Mouse (Mus musculus) gastrocnemius, adult 2 months (tissue): ENCODE measurements around the gene Nags. TPM values are rescaled to one million over a fixed set of nuclear protein-coding genes. Genes with fewer than 3 reads are reported as not detected.

Experiments
- DNase-seq: peaks from one replicate; pipeline ENCODE4 v3.0.0; 2022
- H3K27ac ChIP-seq: fragments of 200-600 bp; 2 replicates; pipeline ENCODE4 v1.8.1; 2022; ENCODE audit warnings: mild to moderate bottlenecking
- H3K4me3 ChIP-seq: fragments of 200-600 bp; 2 replicates; pipeline ENCODE4 v1.8.1; 2022; ENCODE audit warnings: mild to moderate bottlenecking, moderate library complexity
- CTCF ChIP-seq: fragments of 200-600 bp; IDR thresholded peaks from 2 replicates; pipeline ENCODE4 v1.8.1; 2022; ENCODE audit warnings: antibody characterized with exemption, mild to moderate bottlenecking, moderate library complexity
- intact Hi-C: fragments of 180-260 bp; cut with DNase I; formaldehyde crosslinking; loops from one replicate; pipeline ENCODE4 v1.15.1; 2025
- long read RNA-seq, 2 experiments: library from polyadenylated mRNA; stranded (forward); transcript quantifications; one replicate each; pipeline ENCODE4 v2.0.0; 2021
- total RNA-seq, 2 experiments: library from RNA; stranded (reverse); gene quantifications; 2 replicates each; pipeline ENCODE4 v1.2.3; 2021

Gene Nags
- not detected for total RNA-seq
- long read RNA-seq, experiment 1 = 0 reads
- long read RNA-seq, experiment 2 = 0 reads

DNA sequence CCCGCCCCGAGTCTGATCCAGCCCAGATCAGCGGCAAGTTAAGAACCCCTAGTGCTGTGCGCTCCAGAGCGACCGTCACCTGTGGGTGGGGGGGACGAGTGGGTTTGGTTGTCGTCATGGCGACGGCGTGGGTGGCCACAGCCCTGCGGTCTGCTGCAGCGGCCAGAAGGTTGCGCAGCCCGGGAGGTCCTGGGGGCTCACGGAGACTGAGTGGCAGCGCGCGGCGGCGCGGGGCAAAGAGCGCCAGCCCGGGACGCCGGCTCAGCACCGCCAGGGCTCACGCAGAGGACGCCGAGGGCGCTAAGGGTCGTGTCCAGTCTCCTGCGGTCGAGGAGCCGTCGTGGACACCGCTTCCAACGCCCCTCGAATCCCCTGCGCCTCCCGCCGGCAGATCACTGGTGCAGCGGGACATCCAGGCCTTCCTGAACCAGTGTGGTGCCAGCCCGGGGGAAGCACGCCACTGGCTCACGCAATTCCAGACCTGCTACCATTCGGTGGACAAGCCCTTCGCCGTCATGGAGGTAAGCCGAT is at the start of gene Nags:
Gene Nags (plus strand): TSS at position 43 of the 531 bp plus-strand sequence.
- Histone ChIP-seq H3K27ac (no peak within 1 kb of the TSS), H3K4me3 (peak within 1 kb of the TSS; percentile 55)
- no peak for TF ChIP-seq CTCF
- DNase-seq = no peak
- intact Hi-C loops = no loop called here

DNA sequence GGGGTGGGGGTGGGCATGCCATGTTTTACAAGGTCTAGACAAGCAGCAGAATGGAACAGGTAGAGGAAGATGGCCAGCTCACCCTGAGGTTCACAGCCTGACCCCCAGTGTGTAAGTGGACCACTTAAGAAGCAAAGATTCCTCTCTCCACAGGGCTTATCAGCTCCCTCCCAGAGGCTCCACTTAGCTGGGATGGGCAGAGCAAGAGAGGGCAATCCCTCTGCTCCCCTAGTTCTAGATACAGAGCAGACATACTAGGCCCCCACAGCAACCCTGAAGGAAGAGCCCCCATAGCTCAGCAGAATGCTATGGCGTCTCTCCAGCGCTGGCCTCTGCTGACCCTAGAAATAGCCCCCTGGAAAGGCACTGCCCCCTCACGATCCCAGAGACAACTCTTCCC is 49.6 kb upstream of the Nags start:
- TF ChIP-seq CTCF = no peak
- no peak overlapping the region for H3K27ac ChIP-seq
- DNase-seq = no peak
- intact Hi-C loops = no loop called here
- H3K4me3 ChIP-seq = no peak overlapping the region

DNA sequence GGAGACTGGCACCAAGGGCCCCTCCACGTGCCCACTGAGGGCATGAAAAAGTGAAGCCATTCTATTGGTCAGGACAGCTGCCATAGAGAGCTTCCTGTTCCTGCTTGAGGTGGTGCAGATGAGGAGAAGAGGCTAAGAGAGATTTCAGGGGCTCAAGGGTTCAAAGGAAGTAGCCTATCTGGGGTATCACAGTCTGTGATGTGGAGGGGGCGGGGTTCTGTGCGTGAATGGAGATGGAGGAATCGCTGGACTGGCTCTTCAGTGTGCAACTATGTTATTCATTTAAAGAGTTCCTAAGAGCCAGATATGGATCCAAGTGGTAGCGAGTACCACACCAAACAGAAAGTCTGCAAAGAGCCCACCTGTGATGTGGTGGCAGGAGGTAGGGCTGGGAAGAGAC is 48.9 kb upstream of the Nags start:
- Histone ChIP-seq H3K4me3 (no peak overlapping the region), H3K27ac (no peak overlapping the region)
- DNase-seq = no peak
- intact Hi-C loops = no loop called here
- no peak for TF ChIP-seq CTCF

DNA sequence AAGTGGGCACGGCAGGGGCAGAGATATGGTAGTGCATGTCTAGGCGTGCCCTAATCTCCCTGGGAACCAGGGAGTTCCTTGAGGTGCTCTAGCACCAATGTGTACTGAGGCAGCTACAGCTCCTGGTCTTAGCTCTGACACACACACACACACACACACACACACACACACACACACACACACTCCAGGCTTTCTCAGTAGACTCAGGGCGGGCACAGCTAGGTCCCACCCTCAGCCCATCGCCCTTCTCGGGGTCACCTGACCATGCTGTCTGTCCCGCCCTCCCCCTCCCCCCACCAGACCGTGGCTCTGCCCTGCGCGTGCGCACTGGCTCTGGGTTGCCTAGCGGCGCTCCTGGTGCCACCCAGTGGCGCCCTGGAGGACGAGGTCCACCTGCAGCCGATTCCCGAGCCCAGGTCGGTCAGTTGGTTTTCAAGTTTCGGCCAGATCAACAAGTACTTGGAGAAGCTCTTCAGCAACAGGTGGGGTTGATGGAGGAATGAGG is 48.4 kb upstream of the Nags start:
- TF ChIP-seq CTCF = peak; percentile 55
- DNase-seq = peak; percentile 82
- Histone ChIP-seq H3K27ac (no peak overlapping the region), H3K4me3 (no peak overlapping the region)
- intact Hi-C loops = no loop called here

DNA sequence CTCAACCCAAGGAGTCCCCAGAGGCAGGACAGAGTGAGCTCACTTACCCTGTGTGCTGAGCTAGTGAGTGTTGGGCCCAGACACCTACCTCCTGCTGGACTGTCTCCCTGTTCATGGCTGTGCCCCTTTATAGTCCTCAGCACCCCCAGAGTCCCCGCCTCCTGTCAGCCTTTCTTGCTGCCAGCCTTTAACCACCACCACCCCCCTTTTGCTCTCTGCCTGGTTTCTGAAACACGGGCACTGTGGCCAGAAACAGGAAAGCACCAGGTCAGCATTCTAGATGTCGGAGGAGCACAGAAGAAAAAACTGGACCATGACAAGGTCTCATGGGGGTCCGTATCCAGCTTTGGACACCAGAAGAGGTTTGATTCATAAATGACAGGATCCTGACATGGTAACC is 44.1 kb upstream of the Nags start, which contains the start of gene Ppy:
Gene Ppy (minus strand): TSS at position 101 of the 400 bp plus-strand sequence.
- Histone ChIP-seq H3K27ac (no peak within 1 kb of the TSS), H3K4me3 (no peak within 1 kb of the TSS)
- no peak for TF ChIP-seq CTCF
- DNase-seq = no peak
- intact Hi-C loops = no loop called here

DNA sequence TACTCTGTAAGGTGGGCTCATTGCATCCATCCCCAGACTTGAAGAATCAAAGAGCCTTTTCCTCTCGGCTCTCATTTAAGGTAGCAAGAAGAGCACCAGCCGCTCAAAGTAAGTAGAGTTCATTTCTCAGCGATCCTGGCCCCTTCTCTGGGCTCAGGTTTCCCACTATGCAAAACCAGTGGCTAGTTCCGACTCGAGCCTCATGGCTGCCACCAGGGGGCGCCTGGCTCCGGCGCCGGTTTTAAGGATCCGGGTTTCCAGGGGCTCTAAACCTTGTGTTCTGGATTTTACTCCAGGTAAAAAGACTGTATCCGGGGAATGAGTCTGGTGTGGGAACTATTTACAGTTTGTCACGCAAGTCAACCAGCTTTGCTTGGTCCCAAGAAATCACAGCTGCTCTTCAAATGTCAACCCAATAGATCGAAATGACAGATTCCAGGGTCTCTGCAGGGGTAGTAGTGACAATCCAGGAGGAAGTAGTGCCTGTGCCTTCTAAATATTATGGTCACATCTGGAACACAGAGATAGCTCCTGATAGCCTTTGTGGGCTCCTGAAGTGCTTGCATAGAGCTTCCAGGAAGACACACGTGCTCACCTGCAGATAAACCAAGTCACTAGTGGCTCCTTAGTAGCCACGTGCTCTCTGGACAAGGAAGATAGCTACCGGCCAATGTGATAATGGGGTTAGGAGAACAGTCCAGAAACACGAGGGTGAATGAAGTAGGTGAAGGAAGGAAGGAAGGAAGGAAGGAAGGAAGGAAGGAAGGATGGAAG is 42.6 kb upstream of the Nags start:
- intact Hi-C loops = loop anchor here (1.0 to 2.0 kb wide), 2 partner anchors 36 to 165 kb away; no protein-coding TSS in a partner anchor

DNA sequence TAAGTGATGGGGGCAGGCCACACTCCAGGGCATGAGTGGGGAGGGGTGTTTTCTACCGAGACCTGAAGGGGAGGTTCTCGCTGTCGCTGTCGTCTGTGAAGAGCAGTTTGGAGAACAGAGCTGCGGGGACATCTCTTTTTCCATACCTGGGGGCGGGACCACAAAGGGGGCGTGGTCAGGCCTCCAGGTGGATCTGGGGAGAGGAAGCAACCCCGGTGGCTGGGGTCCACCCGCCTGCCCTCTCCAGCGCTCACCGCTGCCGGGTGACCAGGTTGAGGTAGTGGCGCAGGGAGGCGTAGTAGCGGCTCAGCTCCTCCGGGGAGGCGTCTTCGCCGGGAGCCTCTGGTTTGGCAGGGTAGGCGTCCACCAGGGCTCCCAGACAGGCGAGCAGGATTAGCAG is 38.4 kb upstream of the Nags start:
- intact Hi-C loops = no loop called here
- DNase-seq = no peak
- TF ChIP-seq CTCF = no peak
- H3K27ac ChIP-seq = no peak overlapping the region
- no peak overlapping the region for H3K4me3 ChIP-seq

More for the DNA sequence above, 42.6 kb upstream of the Nags start:
- Histone ChIP-seq H3K27ac (no peak overlapping the region), H3K4me3 (no peak overlapping the region)
- TF ChIP-seq CTCF = peak; percentile 97
- DNase-seq = peak; percentile 77

DNA sequence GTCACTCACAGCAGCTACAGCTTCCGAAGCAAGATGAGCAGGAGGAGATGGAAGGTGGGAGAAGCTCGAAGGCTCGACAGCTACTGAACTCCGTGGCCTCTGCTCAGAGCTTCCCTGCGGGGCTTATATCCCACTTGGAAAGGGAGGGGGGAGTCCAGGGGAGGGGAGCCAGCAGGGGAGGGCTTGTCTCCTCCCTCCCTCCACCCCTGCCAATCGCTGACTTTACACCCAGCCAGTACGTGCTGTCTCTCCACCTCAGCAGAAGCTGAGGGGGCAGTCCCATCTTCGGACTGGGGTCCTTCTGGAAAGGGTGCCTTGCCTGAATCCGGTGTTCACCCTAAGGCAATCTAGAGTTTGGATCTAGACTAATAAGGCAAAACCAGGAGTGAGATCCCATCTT is 37.6 kb upstream of the Nags start, which contains the start of gene Pyy:
Gene Pyy (minus strand): TSS at position 101 of the 400 bp plus-strand sequence.
- intact Hi-C loops = no loop called here
- no peak for DNase-seq
- TF ChIP-seq CTCF = no peak
- Histone ChIP-seq H3K4me3 (no peak within 1 kb of the TSS), H3K27ac (no peak within 1 kb of the TSS)

DNA sequence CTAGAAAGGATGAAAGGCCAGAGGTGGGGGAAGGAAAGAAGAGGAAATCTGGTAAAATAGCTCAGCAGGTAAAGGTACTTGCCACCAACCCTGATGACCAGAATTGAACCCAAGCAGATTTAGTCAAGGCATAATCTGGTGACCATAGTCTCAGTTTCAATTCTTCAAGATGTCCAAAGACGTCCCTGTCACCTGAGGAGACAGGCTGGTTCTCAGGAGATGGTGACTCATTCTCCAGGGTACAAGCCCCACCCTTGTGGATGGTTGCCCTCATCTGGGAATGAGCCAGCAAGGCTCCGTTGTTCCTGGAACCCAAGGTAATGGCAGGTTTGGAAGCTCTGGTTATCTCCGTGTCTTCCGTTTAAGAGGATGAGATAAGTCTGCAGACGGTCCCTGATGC is 33.7 kb upstream of the Nags start:
- no peak for DNase-seq
- Histone ChIP-seq H3K27ac (no peak overlapping the region), H3K4me3 (no peak overlapping the region)
- intact Hi-C loops = no loop called here
- no peak for TF ChIP-seq CTCF

DNA sequence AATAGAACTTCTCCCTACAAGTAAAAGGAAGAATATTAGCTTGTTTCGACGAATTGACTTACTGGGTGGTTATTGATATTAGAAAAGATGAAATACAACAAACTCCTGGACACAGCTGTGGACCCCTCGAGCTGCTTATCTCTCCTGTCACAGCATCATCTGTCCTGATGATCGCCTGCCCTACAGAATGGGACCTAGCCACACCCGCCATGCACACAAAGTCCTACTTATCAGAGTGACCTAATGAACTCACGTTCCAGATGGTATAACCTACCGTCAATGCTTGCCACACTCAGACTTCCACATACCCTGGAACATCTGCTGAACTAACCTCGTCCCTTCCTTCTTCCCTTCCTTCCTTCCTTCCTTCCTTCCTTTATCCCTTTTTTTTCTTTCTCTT is 29.1 kb upstream of the Nags start:
- intact Hi-C loops = no loop called here
- no peak for DNase-seq
- H3K4me3 ChIP-seq = no peak overlapping the region
- no peak overlapping the region for H3K27ac ChIP-seq
- TF ChIP-seq CTCF = no peak

DNA sequence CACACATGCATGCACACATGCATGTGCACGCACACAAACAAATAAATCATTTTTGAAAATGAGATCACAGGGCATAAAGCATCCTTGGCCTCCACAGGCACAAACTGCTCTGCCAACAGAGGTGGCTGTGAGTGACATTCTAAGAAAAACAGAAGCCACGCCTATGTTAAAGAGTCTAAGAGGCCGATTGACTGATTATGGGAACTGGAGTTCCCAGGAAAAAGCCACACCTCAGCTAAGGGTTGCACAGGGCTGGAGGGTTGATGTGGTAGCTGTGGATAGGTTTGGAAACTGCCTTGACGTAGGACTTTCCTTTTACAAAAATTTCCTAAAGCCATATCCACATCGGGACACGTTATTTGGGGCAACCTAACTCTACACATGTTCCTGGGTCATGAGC is 27.9 kb upstream of the Nags start:
- no peak for TF ChIP-seq CTCF

DNA sequence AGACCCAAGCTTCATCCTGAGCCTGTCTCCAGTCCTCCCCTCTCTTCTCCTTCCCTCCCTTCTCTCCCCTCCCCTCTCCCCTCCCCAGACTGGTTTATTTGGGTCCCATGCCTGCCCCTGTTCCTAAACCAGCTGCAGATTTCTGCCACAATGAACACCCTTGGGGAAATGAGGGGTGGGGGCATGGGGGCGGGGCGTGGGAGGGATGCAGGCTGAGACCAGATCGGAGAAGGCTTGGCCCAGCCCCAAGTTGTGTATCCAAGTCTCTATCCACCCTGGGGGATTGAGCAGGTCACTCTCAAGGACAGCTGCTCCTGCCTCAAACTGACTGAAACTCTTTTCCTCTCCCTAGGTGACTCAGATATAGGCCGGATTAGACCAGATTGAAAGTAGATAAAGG is 10.8 kb upstream of the Nags start:
- DNase-seq = no peak
- no peak overlapping the region for H3K27ac ChIP-seq
- intact Hi-C loops = no loop called here
- TF ChIP-seq CTCF = no peak
- H3K4me3 ChIP-seq = no peak overlapping the region

More for the DNA sequence above, 27.9 kb upstream of the Nags start:
- intact Hi-C loops = no loop called here
- Histone ChIP-seq H3K27ac (no peak overlapping the region), H3K4me3 (no peak overlapping the region)
- no peak for DNase-seq
